Mouse (Mus musculus) intestine, embryonic 16.5 days (tissue): ENCODE data around the gene Cops3. TPM values are rescaled to one million over a fixed set of nuclear protein-coding genes. Genes with fewer than 3 reads are reported as not detected.
"Not testable (repeated sequence)": the region's sequence is repeated elsewhere in the genome, so short reads cannot be mapped to it uniquely, and the experiment has no call there.

Experiments
- ATAC-seq: fragments of 200-750 bp; cut with Nextera tagmentation; 2 replicates; pipeline ENCODE4 v1.8.0; 2017; ENCODE audit warnings: moderate TSS enrichment, moderate library complexity
- H3K27ac ChIP-seq: fragments of 300-500 bp; sonication (generic); 2 replicates; pipeline ENCODE4 v1.5.1; 2014; ENCODE audit warnings: mild to moderate bottlenecking, low read length
- H3K27me3 ChIP-seq: fragments of 300-500 bp; sonication (generic); replicated peaks from 2 replicates; pipeline ENCODE4 v1.6.1; 2014; ENCODE audit warnings: low read length, control low read depth, mixed read lengths; ENCODE audit not compliant: control insufficient read depth, insufficient read depth
- H3K36me3 ChIP-seq: fragments of 300-500 bp; sonication (generic); 2 replicates; pipeline ENCODE4 v1.6.1; 2014; ENCODE audit warnings: low read length, control low read depth; ENCODE audit not compliant: control insufficient read depth, insufficient read depth
- H3K4me1 ChIP-seq: fragments of 300-500 bp; sonication (generic); 2 replicates; pipeline ENCODE4 v1.6.1; 2014; ENCODE audit warnings: low read length, control low read depth, mixed read lengths; ENCODE audit not compliant: control insufficient read depth, insufficient read depth
- H3K4me2 ChIP-seq: fragments of 300-500 bp; sonication (generic); 2 replicates; pipeline ENCODE4 v1.6.1; 2014; ENCODE audit warnings: low read depth, low read length, control low read depth
- H3K4me3 ChIP-seq: fragments of 300-500 bp; sonication (generic); 2 replicates; pipeline ENCODE4 v1.5.1; 2014; ENCODE audit warnings: mild to moderate bottlenecking, low read length
- H3K9ac ChIP-seq: fragments of 300-500 bp; sonication (generic); 2 replicates; pipeline ENCODE4 v1.6.1; 2014; ENCODE audit warnings: low read depth, low read length
- H3K9me3 ChIP-seq: fragments of 300-500 bp; sonication (generic); 2 replicates; pipeline ENCODE4 v1.6.1; 2016; ENCODE audit warnings: low read length, control low read depth; ENCODE audit not compliant: control insufficient read depth
- WGBS: fragments of 180-500 bp; shearing (Covaris S2); extraction: QIAGEN DNeasy Blood & Tissue Kit; methylation state at CpG from one replicate; pipeline ENCODE4 v1.1.7; 2014; 5-methylcytosine and 5-hydroxymethylcytosine counted together
- polyA plus RNA-seq: library from polyadenylated mRNA; unstranded; fragments of >200 nt; fragmentation: Nextera tagmentation; extraction: Ambion mirVana; gene quantifications from 2 replicates; pipeline ENCODE4 v1.2.1, GENCODE M21; 2015

The Cops3 gene
- polyA plus RNA-seq, 1 experiment from 2014 or later: 184 TPM

- under 1% methylated on average over 68 of the region's 69 CpGs for WGBS
- ATAC-seq: peak; percentile 92
- H3K4me1 ChIP-seq: peaks cover 15% of the 10 kb centered on the region
- H3K27ac ChIP-seq: peak overlapping the region; percentile 93
- peak overlapping the region; percentile 82 for H3K4me3 ChIP-seq
- H3K9me3 ChIP-seq: no peaks in the 10 kb centered on the region
- H3K4me2 ChIP-seq: peak overlapping the region; percentile 71
- no peaks in the 10 kb centered on the region for H3K36me3 ChIP-seq
- no peaks in the 10 kb centered on the region for H3K27me3 ChIP-seq
- peak overlapping the region; percentile 94 for H3K9ac ChIP-seq
Observed at GRCm38 (mm10) chr11:59847891-59848884, 8.6 kb upstream of the Cops3 start.

- no peak overlapping the region; the same call in 1 of the 2 replicates for H3K4me2 ChIP-seq
- H3K4me1 ChIP-seq: peaks cover 9% of the 10 kb centered on the region; the same call in 1 of the 2 replicates
- no peaks in the 10 kb centered on the region for H3K9me3 ChIP-seq
- no peak overlapping the region for H3K27ac ChIP-seq
- H3K27me3 ChIP-seq: no peaks in the 10 kb centered on the region
- no peak overlapping the region for H3K9ac ChIP-seq
- no peak for ATAC-seq
- no peak overlapping the region for H3K4me3 ChIP-seq
- 9% methylated on average over 2 of the region's 2 CpGs for WGBS
- H3K36me3 ChIP-seq: 0 out of 2 replicates have a peak, but pooled peaks cover 2% of the 10 kb centered on the region
Observed at GRCm38 (mm10) chr11:59847131-59847530, 7.5 kb upstream of the Cops3 start.

- ATAC-seq: no peak
- H3K9ac ChIP-seq: no peak overlapping the region
Observed at GRCm38 (mm10) chr11:59846311-59846710, 6.7 kb upstream of the Cops3 start.

GRCm38 (mm10) chr11:59839008-59839458, 605 bp downstream of the Cops3 start, which contains the start of gene Nt5m:
Gene Nt5m, plus strand, starts transcription at chr11:59839447.
- Histone ChIP-seq H3K9ac (peak within 1 kb of the TSS; percentile 97), H3K27me3 (no peaks in the 10 kb centered on the region), H3K9me3 (no peaks in the 10 kb centered on the region), H3K4me2 (peak within 1 kb of the TSS; percentile 67), H3K4me3 (peak within 1 kb of the TSS; percentile 91), H3K27ac (peak within 1 kb of the TSS; percentile 98), H3K36me3 (0 out of 2 replicates have a peak, but pooled peaks cover 2% of the 10 kb centered on the region), H3K4me1 (peaks cover 13% of the 10 kb centered on the region)
- ATAC-seq: peak; percentile 98
- WGBS: under 1% methylated on average over 24 of the region's 24 CpGs

More at GRCm38 (mm10) chr11:59846311-59846710, 6.7 kb upstream of the Cops3 start:
- 97% methylated on average over 11 of the region's 11 CpGs for WGBS
- no peaks in the 10 kb centered on the region for H3K9me3 ChIP-seq
- no peak overlapping the region for H3K27ac ChIP-seq
- H3K27me3 ChIP-seq: no peaks in the 10 kb centered on the region
- H3K4me1 ChIP-seq: peaks cover 9% of the 10 kb centered on the region; the same call in 1 of the 2 replicates
- H3K36me3 ChIP-seq: 0 out of 2 replicates have a peak, but pooled peaks cover 2% of the 10 kb centered on the region
- H3K4me2 ChIP-seq: no peak overlapping the region
- H3K4me3 ChIP-seq: no peak overlapping the region

- H3K27ac ChIP-seq: no peak overlapping the region
- H3K4me3 ChIP-seq: peak overlapping the region; percentile 91
- peak overlapping the region; percentile 97 for H3K9ac ChIP-seq
- peaks cover 13% of the 10 kb centered on the region for H3K4me1 ChIP-seq
- no peaks in the 10 kb centered on the region for H3K27me3 ChIP-seq
- H3K36me3 ChIP-seq: 0 out of 2 replicates have a peak, but pooled peaks cover 2% of the 10 kb centered on the region
- H3K9me3 ChIP-seq: no peaks in the 10 kb centered on the region
- peak overlapping the region; percentile 64 for H3K4me2 ChIP-seq
- no peak for ATAC-seq
- WGBS: 55% methylated on average over 4 of the region's 4 CpGs
Observed at GRCm38 (mm10) chr11:59838426-59838825, 1.2 kb downstream of the Cops3 start.

- no CpG with 5 or more reads among the region's 1 CpGs for WGBS
- ATAC-seq, H3K4me3 ChIP-seq: not testable (repeated sequence)
Observed at GRCm38 (mm10) chr11:59837789-59838188, 1.8 kb downstream of the Cops3 start.

GRCm38 (mm10) chr11:59821625-59822024, 18.0 kb downstream of the Cops3 start:
- Histone ChIP-seq H3K9me3 (no peaks in the 10 kb centered on the region), H3K9ac (no peak overlapping the region), H3K4me2 (no peak overlapping the region), H3K4me3 (no peak overlapping the region), H3K36me3 (peaks cover 31% of the 10 kb centered on the region), H3K4me1 (no peaks in the 10 kb centered on the region), H3K27me3 (no peaks in the 10 kb centered on the region), H3K27ac (no peak overlapping the region)
- WGBS: 94% methylated on average over 3 of the region's 3 CpGs
- no peak for ATAC-seq

More at GRCm38 (mm10) chr11:59837789-59838188, 1.8 kb downstream of the Cops3 start:
- not testable (repeated sequence) for H3K9ac ChIP-seq, H3K4me2 ChIP-seq, H3K9me3 ChIP-seq, H3K27me3 ChIP-seq, H3K36me3 ChIP-seq, H3K27ac ChIP-seq
- H3K4me1 ChIP-seq: peaks cover 13% of the 10 kb centered on the region

- Histone ChIP-seq H3K36me3 (peaks cover 17% of the 10 kb centered on the region), H3K27me3 (no peaks in the 10 kb centered on the region), H3K9ac (no peak overlapping the region), H3K4me3 (no peak overlapping the region), H3K27ac (no peak overlapping the region), H3K4me2 (no peak overlapping the region), H3K4me1 (no peaks in the 10 kb centered on the region), H3K9me3 (no peaks in the 10 kb centered on the region)
- no peak for ATAC-seq
- 94% methylated on average over 3 of the region's 3 CpGs for WGBS
Observed at GRCm38 (mm10) chr11:59817916-59818315, 21.7 kb downstream of the Cops3 start.

GRCm38 (mm10) chr11:59815482-59816065, 24.1 kb downstream of the Cops3 start:
- Histone ChIP-seq H3K4me3 (no peak overlapping the region), H3K36me3 (peaks cover 13% of the 10 kb centered on the region), H3K27ac (no peak overlapping the region), H3K27me3 (no peaks in the 10 kb centered on the region), H3K9ac (no peak overlapping the region), H3K9me3 (no peaks in the 10 kb centered on the region), H3K4me2 (no peak overlapping the region), H3K4me1 (no peaks in the 10 kb centered on the region)
- ATAC-seq: no peak
- 85% methylated on average over 6 of the region's 6 CpGs for WGBS
